Mouse (Mus musculus) myocyte (in vitro differentiated cells): Measurements from ENCODE around the gene Raf1.

Source experiments
- E2F4 ChIP-seq: IDR thresholded peaks from one replicate; pipeline ENCODE4 v1.6.1; 2011; ENCODE audit warnings: mild to moderate bottlenecking, control low read depth, moderate library complexity; ENCODE audit not compliant: insufficient read depth
- MAX ChIP-seq: IDR thresholded peaks from one replicate; pipeline ENCODE4 v1.6.1; 2011; ENCODE audit warnings: low read depth, mild to moderate bottlenecking, control low read depth
- MYOD1 ChIP-seq, 3 experiments: IDR thresholded peaks; one replicate each; pipeline ENCODE4 v1.6.1; 2011; ENCODE audit warnings: control low read depth in 2 of 3, low read depth in 2 of 3, mild to moderate bottlenecking in 2 of 3, moderate library complexity in 1 of 3; ENCODE audit not compliant: insufficient read length in 2 of 3, control insufficient read depth in 1 of 3
- POLR2A ChIP-seq: IDR thresholded peaks from one replicate; pipeline ENCODE4 v1.6.1; 2011; ENCODE audit warnings: low read depth, mild to moderate bottlenecking, control low read depth, moderate library complexity; ENCODE audit not compliant: insufficient read length
- REST ChIP-seq: IDR thresholded peaks from one replicate; pipeline ENCODE4 v1.6.1; 2011; ENCODE audit warnings: mild to moderate bottlenecking, control low read depth, moderate library complexity; ENCODE audit not compliant: insufficient read depth, insufficient read length
- TCF12 ChIP-seq: IDR thresholded peaks from one replicate; pipeline ENCODE4 v1.6.1; 2011; ENCODE audit warnings: mild to moderate bottlenecking, control low read depth; ENCODE audit not compliant: poor library complexity, insufficient read depth, severe bottlenecking
- USF1 ChIP-seq: IDR thresholded peaks from one replicate; pipeline ENCODE4 v1.6.1; 2011; ENCODE audit warnings: low read depth, mild to moderate bottlenecking, control low read depth, moderate library complexity

DNA sequence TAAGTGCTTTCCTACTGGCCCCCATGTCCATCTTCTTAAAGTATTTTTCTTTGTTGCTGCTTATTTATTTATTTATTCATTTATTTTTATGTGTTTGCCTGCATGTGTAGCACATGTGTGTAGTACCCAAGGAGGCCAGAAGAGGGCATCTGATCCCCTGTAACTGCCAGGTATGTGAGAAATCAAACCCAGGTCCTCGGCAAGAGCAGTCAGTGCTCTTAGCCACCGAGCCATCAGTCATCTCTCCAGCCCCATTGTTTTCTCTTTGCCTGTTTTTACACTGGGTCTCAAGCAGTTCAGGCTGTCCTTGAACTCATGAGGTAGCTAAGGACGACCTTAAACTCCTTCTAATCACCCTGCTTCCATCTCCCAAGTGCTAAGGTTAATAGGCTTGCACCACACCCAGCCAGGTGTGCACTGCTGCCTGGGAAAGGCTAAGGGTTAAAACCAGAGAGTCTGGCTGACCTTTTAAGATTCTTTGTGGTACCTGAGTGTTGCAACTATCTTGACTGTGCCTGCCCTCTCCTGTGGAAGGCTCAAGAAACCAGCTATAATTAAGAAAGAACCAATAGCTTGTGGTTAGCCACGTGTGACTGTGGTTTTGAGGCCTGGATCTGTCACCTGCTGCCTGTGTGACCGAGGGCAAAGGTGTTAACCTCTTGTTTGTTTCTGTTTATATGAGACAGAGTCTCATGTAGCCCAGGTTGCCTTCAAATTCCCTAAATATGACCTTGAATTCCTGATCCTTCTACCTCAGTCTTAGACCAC, 16.7 kb upstream of the Raf1 start:
- TF ChIP-seq USF1 = no peak
- no peak for TF ChIP-seq MYOD1 (IDR thresholded peaks at IDR 0.05; ENCODE audit: control insufficient read depth in 1 of 3, insufficient read length in 2 of 3, low read depth in 2 of 3)
- no peak for TF ChIP-seq POLR2A
- no peak for TF ChIP-seq E2F4
- TF ChIP-seq TCF12 = no peak
- TF ChIP-seq REST = no peak
- no peak for TF ChIP-seq MAX
